Mouse (Mus musculus) bone marrow macrophage, adult 2 months (primary cell): ENCODE data around the gene Ttll10.

Source experiments
- CTCF ChIP-seq: IDR thresholded peaks from 2 replicates; pipeline ENCODE4 v1.5.1; 2012; ENCODE audit warnings: low read depth, mild to moderate bottlenecking, low read length, moderate library complexity
- POLR2A ChIP-seq: IDR thresholded peaks from 2 replicates; pipeline ENCODE4 v1.6.1; 2012; ENCODE audit warnings: mild to moderate bottlenecking, low read depth, low read length, borderline replicate concordance

- TF ChIP-seq POLR2A (no peak), CTCF (no peak)
These were observed 6.1 kb upstream of the Ttll10 start for GRCm38 (mm10) chr4:156065156-156065894.
